Mouse (Mus musculus): Measurements from ENCODE around the gene Mansc4.
A peak's percentile ranks its signal among the peaks of the same experiment; 100 is the strongest.

The Mansc4 gene

DNA sequence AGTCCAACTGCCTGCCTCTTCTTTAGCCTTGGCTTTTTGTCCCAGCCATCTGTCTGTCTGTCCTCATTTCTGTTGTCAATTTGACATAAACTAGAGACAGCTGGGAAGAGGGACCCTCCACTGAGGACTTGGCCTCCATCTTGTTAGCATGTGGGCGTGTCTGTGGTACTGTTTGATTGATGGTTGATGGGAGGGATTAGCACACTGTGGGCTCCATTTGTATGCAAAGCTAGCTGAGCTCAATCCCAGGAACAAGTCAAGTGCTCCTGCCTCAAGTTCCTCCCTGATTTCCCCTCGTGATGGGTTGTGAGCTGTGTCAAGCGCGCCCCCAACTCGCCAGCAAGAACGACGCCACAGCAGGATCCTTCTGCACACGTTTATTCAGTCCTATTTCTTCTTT is 10.0 kb downstream of the Mansc4 start:
- DNase-seq: no peak

DNA sequence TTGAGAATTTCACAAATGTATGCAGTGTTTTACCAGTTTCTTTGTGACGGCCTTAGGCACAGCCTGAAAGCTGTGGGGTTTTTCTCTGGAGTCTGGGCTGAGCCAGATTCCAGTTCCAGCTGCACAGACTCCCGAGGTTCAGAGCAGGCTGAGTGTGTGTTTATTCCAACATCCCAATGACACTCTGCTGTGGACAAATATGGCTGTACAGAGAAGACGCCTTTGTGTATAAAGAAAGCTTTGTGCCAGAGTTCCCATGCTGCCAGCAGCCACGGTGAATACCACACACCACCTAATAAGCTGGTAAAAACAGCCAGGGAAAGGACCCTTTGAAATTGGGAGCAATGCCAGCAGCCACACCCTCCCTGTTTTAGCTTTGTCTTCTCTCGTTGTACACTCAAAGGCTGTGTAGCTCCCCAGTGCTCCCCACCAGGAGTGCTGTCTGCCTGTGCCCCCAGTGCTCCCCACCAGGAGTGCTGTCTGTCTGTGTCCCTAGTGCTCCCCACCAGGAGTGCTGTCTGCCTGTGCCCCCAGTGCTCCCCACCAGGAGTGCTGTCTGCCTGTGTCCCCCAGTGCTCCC is 10.9 kb downstream of the Mansc4 start:
- no peak for DNase-seq

DNA sequence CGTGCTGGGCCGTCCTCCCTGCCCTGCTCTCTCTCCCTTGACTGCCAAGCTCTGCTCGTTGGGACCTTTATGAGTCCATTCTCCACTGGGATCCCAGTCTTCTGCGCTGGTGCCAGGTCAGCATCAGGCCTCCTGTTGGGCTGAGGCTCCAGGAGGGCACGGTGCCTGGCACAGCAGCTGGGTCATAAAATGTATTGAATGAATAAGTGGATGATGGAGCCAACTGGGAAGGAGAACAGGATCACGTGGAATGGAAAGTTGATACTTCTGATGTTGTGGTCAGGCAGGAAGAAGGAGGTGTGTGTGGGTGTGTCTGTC is 21.9 kb downstream of the Mansc4 start:
- no peak for DNase-seq

- no peak for DNase-seq
Observed at GRCm38 (mm10) chr6:147064226-147064943, 22.4 kb downstream of the Mansc4 start.

GRCm38 (mm10) chr6:147062694-147063093 is 24.1 kb downstream of the Mansc4 start:
- no peak for DNase-seq

DNA sequence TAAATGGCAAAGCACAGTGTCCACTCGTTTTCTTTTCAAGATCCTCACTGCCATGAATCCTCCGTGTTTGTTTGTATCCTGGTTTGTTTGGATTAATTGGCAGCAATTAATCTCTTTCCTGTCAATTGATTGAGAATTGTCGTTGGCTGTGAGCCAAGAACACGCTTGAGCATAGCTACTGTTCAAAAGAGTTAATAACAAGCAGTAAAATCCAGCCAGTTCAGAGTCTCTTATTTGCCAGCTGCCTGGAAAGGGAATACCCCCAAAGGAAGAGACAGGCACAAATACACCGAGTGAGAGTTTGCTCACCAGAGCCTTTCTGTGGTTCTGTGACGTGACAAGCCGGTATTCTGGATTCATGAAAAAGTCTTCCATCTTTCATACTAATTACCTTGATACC is 24.8 kb downstream of the Mansc4 start:
- DNase-seq: no peak

- no peak for DNase-seq
Observed at GRCm38 (mm10) chr6:147061630-147062029, 25.2 kb downstream of the Mansc4 start.

DNA sequence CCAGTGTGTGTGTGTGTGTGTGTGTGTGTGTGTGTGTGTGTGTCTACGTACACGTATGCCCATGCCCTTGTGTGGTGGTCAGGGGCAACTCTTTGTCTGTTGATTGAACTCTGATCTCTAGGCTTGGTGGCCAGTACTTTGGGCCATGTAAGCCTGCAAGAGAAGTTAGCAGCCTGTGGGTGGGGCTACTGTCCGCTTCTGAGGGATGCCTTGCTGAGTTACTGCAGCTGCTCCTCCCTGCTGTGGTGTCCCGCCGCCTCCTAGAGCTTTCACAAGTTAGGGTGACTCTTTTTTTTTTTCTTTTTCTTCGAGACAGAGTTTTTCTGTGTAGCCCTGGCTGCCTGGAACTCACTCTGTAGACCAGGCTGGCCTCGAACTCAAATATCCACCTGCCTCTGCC is 27.5 kb downstream of the Mansc4 start:
- no peak for DNase-seq

DNA sequence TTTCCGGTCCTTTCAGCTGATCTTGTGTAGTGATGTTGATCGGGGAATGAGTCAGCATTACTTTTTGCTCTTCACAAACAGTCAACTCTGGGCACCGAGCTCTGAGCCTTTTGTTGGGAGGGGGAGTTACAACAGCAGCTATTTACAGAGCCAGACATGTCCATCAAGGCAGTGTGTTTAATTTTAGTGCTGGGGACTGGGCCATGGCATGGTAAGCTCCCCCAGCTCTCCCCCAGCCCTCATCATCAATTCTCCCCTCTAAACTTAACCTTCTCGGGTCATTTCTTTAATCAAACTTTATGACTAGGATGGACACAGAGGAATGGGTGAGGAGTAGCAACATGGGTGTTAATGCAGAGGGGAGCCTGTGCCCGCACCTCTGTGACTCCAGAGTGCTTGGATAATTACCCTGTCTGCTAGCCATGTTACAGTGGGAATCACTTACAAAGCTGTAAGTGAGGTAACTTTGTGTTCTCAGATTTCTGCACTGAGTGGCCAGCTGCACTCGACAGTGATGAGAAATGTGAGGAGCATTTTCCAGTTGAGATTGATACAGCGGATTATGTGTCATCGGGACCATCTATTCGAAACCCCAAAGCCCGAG is 31.4 kb downstream of the Mansc4 start:
- no peak for DNase-seq

- no peak for DNase-seq
Observed at GRCm38 (mm10) chr6:147053785-147054646, 32.8 kb downstream of the Mansc4 start.

- no peak for DNase-seq
Observed at GRCm38 (mm10) chr6:147052440-147052839, 34.4 kb downstream of the Mansc4 start.

GRCm38 (mm10) chr6:147051666-147052065 is 35.2 kb downstream of the Mansc4 start:
- no peak for DNase-seq

DNA sequence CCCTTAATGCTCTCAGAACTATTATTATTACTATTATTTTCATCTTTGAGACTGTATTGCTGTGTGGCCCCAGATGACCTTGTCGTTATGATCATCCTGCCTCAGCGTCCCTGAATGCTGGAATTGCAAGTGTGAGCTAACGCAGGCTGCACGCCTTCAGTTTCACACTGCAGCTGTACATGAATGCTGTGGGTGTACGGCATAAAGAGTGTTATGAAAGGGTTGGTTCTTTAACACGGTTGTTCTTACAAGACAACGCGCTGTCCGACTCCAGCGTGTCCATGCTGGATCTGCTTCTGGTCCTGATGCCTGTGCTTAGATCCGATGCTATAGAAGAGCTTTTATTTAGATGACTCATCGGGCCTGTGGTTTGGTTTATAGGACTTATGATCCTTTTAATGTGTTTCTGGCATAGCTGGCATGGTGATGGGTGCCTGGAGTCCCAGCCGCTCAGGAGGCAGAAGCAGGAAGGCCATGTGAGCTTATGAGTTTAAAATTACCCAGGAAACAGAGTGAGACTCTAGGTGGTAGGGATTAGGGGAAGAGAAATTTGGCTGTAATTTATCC is 37.5 kb downstream of the Mansc4 start:
- DNase-seq: no peak

GRCm38 (mm10) chr6:147043633-147044032 is 43.2 kb downstream of the Mansc4 start:
- no peak for DNase-seq

DNA sequence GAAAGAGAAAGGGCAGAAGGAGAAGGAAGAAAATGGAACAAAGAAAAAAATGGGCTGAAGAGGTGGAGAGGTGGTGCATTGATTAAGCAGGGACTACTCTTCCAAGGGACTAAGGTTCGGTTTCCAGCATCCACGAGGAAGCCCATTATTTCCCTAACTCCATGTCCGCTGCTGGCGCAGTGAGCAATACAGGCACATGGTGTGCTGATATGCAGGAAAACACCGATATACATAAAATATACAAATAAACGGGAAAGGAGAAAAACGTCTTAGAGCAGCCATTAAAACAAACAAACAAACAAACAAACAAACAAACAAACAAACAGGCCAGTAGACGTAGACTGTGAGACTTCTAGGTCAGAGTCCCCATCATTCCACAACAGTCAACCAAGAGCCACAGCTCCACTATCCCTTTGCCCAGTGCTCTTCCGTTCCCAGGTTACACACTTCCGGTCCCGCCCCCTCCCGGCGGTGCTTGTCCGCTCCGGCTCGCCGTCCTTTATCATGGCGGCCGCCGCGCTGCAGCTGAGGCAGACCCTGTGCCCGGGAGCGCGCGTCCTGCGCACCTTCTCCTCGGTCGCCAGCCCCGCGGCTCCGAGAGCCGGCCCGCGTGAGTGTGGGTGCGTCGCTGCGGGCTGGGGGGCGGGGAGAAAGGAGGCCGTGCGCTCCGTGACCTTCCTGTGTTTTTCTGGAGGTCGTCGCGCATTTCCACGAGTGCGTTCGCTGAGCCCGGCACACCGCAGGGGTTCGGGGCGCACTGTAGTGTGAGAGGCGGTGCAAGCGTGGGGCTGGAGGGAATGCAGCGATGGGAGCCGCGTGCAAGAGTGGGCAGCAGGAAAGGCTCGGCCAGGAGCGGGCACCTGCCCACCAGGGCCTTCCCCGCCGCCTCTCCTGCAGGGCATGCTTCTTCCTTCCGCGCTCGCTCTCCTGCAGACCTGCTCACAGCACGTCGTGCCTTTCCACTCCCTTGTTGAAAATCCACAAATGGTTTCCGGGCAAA is 44.2 kb downstream of the Mansc4 start, which contains the start of gene Mrps35:
Mrps35 (plus strand) TSS at position 474 of the 1,000 bp plus-strand sequence.
- DNase-seq: peak; percentile 90

- no peak for DNase-seq
Observed at GRCm38 (mm10) chr6:147032303-147032925, 54.4 kb downstream of the Mansc4 start, which contains the start of gene Rep15. TSS of gene Rep15 (plus strand) at chr6:147032584.

DNA sequence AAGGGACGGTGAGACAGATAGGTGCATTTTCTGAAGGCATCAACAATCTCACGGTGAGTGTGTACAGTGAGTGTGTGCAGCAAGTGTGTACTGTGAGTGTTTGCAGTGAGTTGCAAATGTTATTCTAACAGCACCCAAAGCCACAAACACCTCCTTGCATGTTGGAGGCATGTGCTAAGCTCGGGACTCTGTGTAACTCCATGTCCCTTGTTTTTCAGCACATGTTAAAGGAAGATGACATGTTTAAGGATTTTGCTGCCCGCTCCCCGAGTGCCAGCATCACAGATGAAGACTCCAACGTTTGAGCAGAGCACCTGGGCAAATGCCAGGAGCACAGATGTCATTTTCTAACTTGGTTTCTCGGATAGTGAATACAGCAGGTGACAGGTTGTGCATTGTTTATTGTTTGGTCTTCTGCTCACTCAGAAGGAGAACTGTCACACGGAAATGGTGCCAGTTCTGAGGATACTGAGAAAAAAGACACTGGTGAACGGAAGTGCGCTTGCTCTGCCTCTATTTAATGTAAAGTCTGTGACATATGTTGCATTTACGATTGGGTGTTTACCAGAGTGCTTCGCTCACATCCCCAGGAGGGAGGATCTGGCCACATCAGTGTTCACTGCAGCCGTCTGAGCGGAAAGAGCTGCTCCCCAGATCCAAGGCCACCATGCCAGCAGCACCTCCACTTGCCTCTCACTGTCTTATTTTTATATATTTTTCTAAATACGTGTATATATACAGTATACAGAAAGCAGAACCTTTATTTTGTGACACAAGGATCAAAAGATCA is 56.5 kb downstream of the Mansc4 start:
- no peak for DNase-seq

DNA sequence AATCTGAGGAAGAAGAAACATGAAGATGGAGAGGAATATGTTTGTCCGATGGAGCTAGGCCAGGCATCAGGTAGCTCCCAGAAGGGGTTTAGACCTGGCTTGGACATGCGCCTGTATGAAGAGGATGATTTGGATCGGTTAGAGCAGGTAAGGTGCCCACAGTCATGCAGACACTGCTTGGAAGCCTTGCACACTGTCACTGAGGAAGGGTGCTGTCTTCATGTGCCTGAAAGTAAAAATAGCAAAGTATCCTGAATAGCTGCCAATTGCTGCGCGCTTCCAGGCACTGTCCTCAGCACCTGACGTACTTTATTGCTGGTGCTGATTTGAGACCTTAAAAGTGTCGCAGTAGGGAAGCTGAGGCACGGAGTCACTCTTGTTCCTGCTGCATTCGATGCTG is 57.2 kb downstream of the Mansc4 start:
- DNase-seq: no peak

DNA sequence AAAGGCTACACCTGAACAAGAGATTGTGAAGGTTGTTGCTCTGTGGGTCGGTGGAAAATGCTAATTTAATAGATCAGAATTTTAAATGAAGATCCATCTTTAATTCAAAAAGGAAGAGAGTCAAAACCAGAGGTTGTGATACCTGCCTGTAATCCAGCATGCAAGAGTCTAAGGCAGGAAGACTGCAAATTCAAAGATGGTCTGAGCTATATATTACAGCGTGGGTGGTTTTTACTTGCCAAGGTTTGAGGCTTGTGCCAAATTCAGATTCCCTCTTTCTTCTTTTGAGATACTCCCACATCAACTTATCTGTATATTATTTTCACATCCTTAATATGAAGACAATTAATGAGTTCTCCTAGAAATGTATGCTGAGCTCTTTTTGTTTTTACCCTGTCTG is 58.4 kb downstream of the Mansc4 start:
- DNase-seq: no peak
